Mouse (Mus musculus): ENCODE data around the gene Ptgfrn.

Ptgfrn gene

GRCm38 (mm10) chr3:101095761-101096449 lies 14.2 kb downstream of the Ptgfrn start:
- in situ Hi-C loops (cut with MboI, MseI): loop anchor here in 1 of 2 experiments (10.0 kb wide), 1 partner anchor 91 kb away; no protein-coding TSS in a partner anchor

DNA sequence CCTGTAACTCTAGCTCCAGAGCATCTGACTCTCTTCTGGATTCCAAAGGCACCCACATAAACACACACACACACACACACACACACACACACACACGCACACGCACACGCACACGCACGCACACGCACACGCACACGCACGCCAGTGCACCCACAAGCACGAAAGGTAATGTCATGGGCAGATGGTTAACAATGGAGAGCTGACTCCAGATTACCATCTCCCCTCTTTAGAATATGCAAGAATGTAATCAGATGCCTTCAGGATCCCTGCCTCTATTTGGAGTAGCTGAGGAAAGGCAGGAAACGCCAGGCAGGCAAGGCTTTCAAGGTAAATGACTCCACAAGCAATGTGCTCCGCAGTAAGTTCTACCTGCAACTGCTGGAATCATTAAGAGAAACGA lies 17.9 kb downstream of the Ptgfrn start:
- in situ Hi-C loops (cut with MboI, MseI): loop anchor here in 1 of 2 experiments (10.0 kb wide), 1 partner anchor 87 kb away; no protein-coding TSS in a partner anchor

DNA sequence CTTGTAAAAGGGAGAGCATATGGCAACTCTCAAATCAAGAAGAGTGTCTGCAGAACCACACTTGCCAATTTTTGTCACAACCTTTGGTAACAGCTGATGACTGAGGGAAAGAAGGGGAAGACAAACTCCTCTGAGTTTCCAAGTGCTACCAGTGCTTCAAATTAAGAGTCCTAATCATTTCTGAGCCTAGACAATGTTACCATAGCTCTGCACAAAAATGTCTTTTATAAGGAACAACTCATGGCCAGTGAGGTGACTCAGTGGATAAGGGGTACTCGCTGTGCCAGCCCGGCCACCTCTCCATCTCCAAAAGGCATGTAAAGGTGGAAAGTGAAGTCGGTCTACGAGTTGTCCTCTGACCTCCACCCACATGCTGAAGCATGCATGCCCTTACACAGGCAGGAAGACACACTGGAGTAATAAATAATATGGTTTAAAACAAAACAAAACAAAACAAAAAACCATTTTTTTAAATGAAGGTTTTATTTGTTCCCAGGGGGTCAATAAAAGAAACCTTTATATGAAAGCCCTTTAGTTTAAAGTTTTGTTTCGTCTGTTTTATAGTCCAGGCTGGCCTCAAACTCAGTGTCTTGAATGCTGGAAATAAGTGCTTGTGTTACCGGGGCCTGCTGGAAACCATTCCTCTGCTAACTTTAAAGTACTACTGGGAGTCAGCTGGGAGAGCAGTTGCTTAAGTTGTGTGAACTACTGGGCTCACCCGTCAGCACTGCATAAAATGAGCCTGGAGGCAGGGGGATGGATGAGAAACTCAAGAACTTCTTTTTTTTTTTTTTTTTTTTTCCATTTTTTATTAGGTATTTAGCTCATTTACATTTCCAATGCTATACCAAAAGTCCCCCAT lies 23.3 kb downstream of the Ptgfrn start:
- in situ Hi-C loops (cut with MboI, MseI): no loop called here

DNA sequence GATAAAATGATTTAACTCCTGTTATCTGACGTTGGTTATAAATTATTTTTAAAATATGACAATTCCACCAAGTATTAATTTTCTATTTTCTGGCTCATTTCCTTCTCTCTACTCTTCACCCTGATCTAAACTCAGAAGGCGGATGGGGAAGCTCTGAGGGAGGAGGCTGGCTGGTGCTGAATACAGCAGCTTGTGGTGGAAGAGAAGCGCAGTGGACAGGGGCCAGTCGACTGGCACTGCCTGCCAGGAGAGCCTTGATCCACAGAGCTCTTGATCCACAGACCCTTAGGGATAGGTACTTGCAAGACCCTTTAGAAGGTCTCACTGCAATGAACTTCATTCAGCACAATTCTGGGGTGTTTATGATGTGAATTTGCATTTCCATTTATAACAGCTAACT lies 29.2 kb downstream of the Ptgfrn start:
- in situ Hi-C loops (cut with MboI, MseI): no loop called here

DNA sequence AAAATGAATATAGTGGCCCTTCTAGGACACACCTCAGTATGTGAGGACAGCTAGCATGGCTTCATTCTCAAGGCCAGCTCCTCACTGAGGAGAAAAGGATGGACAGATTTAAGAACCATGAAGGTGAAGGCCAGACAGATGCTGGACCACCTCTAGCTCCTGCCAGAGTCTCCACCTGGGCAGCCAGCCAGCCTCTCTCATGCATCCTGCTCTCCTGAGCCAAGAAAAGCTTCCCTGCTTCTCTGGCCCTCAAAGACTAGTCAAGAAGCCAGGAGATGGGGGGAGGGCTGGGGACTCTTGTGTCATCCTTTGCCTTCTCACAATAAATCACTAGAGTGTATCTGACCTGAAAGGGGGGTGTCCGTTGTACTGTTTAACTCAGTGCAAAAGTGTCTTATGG lies 31.7 kb downstream of the Ptgfrn start:
- in situ Hi-C loops (cut with MboI, MseI): no loop called here

GRCm38 (mm10) chr3:101077710-101078100 lies 32.4 kb downstream of the Ptgfrn start:
- in situ Hi-C loops (cut with MboI, MseI): no loop called here

GRCm38 (mm10) chr3:101076966-101077709 lies 32.9 kb downstream of the Ptgfrn start:
- in situ Hi-C loops (cut with MboI, MseI): no loop called here

DNA sequence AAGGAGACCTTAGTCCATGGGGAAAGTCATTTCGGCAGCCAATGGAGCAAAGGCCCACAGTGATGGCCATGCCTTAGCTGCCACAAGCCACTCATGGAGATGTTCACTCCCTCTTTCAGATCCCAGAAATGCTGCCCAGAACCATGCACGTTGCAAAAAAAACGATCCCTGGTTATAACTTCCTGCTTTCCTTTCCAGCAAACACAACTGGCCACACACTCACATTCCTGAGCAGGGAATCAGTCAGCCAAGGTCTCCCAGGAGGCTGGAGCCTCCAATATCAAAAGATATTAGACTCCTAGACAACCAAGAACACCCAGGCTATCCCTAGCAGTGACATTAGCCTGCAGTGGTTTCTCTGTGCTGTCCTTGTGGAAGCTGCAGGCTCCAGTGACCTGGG lies 34.2 kb downstream of the Ptgfrn start:
- in situ Hi-C loops (cut with MboI, MseI): no loop called here

- in situ Hi-C loops (cut with MboI, MseI): loop anchor here in 1 of 2 experiments (25.0 kb wide), 1 partner anchor 911 kb away; the partner anchor contains the start of genes Gdap2 and Wdr3
These were observed 36.7 kb downstream of the Ptgfrn start for GRCm38 (mm10) chr3:101073384-101073783.

DNA sequence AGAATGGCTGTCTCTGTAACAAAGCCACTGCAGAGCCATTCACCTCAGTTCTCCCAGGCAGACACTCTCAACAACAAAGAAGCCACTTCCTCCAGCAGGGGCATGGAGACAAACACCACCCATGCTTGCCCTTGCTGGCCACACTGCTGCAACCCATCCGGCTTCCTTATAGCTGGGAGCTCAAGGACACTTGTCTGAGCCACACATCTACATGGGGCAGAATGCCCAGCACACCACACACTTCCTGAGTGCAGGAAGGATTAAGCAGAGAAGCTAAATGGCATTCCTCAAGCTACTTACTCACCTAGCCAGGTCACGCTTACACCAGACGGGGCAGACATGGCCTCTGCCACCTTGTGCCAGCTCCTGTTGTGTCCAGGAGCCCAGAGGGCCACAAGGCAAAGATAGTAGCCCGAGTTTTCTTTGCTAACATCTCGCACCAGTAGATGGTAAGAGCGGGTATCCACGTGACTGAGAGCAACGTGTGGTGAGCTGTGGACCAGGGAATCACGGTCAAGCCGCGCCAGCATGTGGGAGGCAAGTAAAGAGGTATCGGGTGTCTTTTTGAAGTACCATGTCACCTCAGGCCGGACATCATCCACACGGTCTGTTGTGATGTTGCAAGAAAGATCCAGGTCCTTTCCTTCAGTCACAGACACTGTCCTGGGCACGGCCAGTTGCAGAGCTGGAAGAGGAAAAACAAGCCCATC lies 37.4 kb downstream of the Ptgfrn start:
- in situ Hi-C loops (cut with MboI, MseI): loop anchor here in 1 of 2 experiments (25.0 kb wide), 1 partner anchor 910 kb away; the partner anchor contains the start of genes Gdap2 and Wdr3

DNA sequence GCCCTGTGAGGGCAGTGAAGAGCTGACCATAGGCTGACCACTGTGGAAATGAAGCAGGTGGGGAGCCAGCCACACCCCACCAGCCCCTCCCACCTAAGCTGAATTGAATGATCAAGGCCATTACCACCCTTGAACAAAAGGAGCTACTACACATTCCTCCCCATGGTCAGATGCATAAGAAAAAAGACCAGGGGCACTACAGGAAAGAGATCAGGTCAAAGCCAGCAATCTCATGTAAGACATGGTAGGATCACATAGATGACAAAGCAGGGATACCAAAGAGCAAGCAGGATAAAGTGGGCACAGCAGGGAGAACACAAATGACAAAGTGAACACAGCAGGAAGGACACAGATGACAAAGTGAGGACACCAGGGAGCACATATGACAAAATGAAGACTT lies 38.5 kb downstream of the Ptgfrn start:
- in situ Hi-C loops (cut with MboI, MseI): loop anchor here in 1 of 2 experiments (25.0 kb wide), 1 partner anchor 909 kb away; the partner anchor contains the start of genes Gdap2 and Wdr3

DNA sequence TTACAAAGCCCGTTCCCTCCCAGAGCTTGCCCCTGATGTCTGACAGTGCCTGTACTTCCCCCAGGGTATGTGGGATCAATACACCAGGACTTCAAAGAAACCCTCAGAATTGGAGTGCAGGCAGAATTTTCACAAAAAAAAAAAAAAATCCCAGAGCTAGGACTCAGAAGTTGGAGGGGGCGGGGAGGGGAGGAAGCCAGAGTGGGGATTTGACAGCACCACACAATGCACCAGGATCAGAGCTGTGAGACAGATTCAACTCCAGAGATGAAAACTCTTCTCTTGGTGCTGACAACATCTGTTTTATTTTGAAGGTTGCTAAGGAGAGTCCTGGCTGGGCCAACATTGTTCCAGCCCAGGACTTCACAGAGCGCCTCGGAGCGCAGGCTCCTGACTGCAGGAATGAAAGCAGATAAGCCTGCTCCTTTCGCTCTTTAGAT lies 39.3 kb downstream of the Ptgfrn start:
- in situ Hi-C loops (cut with MboI, MseI): loop anchor here in 1 of 2 experiments (25.0 kb wide), 1 partner anchor 909 kb away; the partner anchor contains the start of genes Gdap2 and Wdr3

GRCm38 (mm10) chr3:101070230-101070795 lies 39.8 kb downstream of the Ptgfrn start:
- in situ Hi-C loops (cut with MboI, MseI): loop anchor here in 1 of 2 experiments (25.0 kb wide), 1 partner anchor 908 kb away; the partner anchor contains the start of genes Gdap2 and Wdr3

- in situ Hi-C loops (cut with MboI, MseI): loop anchor here in 1 of 2 experiments (25.0 kb wide), 1 partner anchor 906 kb away; the partner anchor contains the start of genes Gdap2 and Wdr3
These were observed 41.4 kb downstream of the Ptgfrn start for GRCm38 (mm10) chr3:101068701-101069100.

DNA sequence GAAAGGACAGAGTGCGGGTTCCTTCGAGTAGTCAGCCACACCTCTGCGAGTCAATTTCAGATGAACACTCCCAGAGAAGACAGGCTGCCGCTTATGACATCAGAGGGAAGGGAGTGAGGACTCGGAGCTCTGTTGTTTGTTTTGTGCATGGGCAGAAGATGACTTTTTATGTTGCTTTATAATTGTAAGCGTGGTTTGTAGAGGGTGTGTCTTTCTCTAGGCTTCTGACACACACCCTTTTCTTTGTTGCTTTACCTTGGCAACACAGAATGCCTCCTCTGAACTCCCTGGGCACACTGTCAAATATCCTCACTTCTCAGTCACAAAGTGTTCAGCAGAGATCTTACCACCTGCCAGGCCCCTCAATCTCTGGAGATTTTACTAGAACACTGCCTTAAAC lies 43.9 kb downstream of the Ptgfrn start:
- in situ Hi-C loops (cut with MboI, MseI): loop anchor here in 1 of 2 experiments (25.0 kb wide), 1 partner anchor 904 kb away; the partner anchor contains the start of genes Gdap2 and Wdr3

- in situ Hi-C loops (cut with MboI, MseI): loop anchor here in 1 of 2 experiments (25.0 kb wide), 1 partner anchor 900 kb away; the partner anchor contains the start of genes Gdap2 and Wdr3
These were observed 48.1 kb downstream of the Ptgfrn start for GRCm38 (mm10) chr3:101061865-101062585.

- in situ Hi-C loops (cut with MboI, MseI): loop anchor here in 1 of 2 experiments (25.0 kb wide), 1 partner anchor 897 kb away; the partner anchor contains the start of genes Gdap2 and Wdr3
These were observed 50.9 kb downstream of the Ptgfrn start for GRCm38 (mm10) chr3:101059214-101059613.

DNA sequence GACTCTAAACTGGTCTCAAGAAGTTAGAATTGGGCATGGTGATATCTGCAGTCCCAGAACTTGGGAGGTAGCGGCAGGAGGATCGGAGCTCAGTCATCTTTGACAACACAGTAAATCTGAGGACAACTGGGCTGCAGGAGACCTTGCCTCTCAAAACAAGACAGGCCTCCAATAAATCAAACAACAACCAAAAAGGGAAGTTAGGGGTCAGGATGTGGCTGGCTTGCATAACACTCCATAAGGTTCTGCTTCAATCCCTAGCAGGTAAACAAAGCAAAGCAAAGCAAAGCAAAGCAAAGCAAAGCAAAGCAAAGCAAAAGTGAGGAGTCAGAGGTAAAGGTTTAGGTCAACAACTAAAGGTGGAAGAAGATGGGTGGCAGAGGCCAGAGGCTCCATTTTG lies 51.9 kb downstream of the Ptgfrn start:
- in situ Hi-C loops (cut with MboI, MseI): loop anchor here in 1 of 2 experiments (25.0 kb wide), 1 partner anchor 896 kb away; the partner anchor contains the start of genes Gdap2 and Wdr3

GRCm38 (mm10) chr3:101055216-101055615 lies 54.9 kb downstream of the Ptgfrn start:
- in situ Hi-C loops (cut with MboI, MseI): loop anchor here in 1 of 2 experiments (25.0 kb wide), 1 partner anchor 893 kb away; the partner anchor contains the start of genes Gdap2 and Wdr3

All from T-helper 17 cell (primary cell).